23 mouse cellular contexts compared by ENCODE assay signal in the genomic region with DNA sequence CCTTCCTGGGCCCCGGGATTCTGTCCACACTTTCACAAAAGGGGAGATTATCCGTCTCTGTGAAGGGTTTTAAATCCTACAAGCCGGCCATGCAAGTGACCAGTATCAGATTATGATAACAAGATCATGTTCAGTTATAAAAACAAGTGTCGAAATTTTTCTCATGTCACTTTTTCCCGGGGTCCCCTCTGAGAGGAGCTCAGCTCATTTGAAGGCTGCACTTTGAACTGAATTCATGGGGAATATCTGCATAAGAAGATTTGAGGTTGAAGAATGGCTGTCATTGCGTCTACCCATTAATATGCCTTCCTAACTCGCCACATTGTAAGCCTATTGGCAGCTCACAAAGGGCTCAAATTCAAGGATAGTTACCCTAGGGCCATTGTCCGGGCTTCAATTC.
DNase-seq lines count a peak whose midpoint lies in the region; ATAC-seq and TF ChIP-seq lines count a peak whose summit lies in the region.
"Had no signal": no experiment of that assay in that cellular context is flagged by ENCODE, and none has a peak within 500 bp of the region (broad histone marks: within the 10 kb centered on the region; RNA-seq: fewer than 3 reads in every experiment).

No protein-coding gene starts in this region.

- peak overlapping the region; percentile 18 for H3K4me3 ChIP-seq in midbrain, embryonic 10.5 days
- H3K4me3 ChIP-seq in midbrain, postnatal 0 days (ENCODE audit: low read depth, low read length), result no peak overlapping the region
- H3K4me3 ChIP-seq in midbrain, embryonic 12.5 days, result no peak overlapping the region
- H3K4me3 ChIP-seq in midbrain, embryonic 15.5 days, result no peak overlapping the region
- H3K4me3 ChIP-seq in midbrain, embryonic 14.5 days (replicated peaks; ENCODE audit: low read depth, low read length), result no peak overlapping the region
- H3K4me3 ChIP-seq: embryonic facial prominence, embryonic 10.5 days; embryonic facial prominence, embryonic 12.5 days; forebrain, embryonic 13.5 days; forebrain, embryonic 15.5 days had no signal

- no peaks in the 10 kb centered on the region; the same call in 1 of the 2 replicates for H3K36me3 ChIP-seq in midbrain, embryonic 10.5 days
- H3K36me3 ChIP-seq in midbrain, postnatal 0 days (ENCODE audit: insufficient read depth, low read length), result no peaks in the 10 kb centered on the region
- no peaks in the 10 kb centered on the region for H3K36me3 ChIP-seq in midbrain, embryonic 12.5 days
- no peaks in the 10 kb centered on the region for H3K36me3 ChIP-seq in midbrain, embryonic 15.5 days (replicated peaks)
- H3K36me3 ChIP-seq in midbrain, embryonic 14.5 days (ENCODE audit: control insufficient read depth, insufficient read depth, low read length), result no peaks in the 10 kb centered on the region
- H3K36me3 ChIP-seq: embryonic facial prominence, embryonic 10.5 days; embryonic facial prominence, embryonic 12.5 days; forebrain, embryonic 15.5 days; G1E had no signal

- no peak for TF ChIP-seq CTCF in midbrain, postnatal 0 days (IDR thresholded peaks at IDR 0.05)
- TF ChIP-seq CTCF in brain, embryonic 14.5 days (IDR thresholded peaks at IDR 0.05; ENCODE audit: borderline replicate concordance, extremely low read depth, insufficient read depth, insufficient read length), result no peak

- ATAC-seq in midbrain, postnatal 0 days (ENCODE audit: low FRiP score), result no peak
- peak; percentile 44 for ATAC-seq in midbrain, embryonic 12.5 days (ENCODE audit: low FRiP score, low read depth)
- ATAC-seq in midbrain, embryonic 15.5 days (replicated peaks), result no peak
- peak; percentile 11; the same call in 1 of the 2 replicates for ATAC-seq in midbrain, embryonic 14.5 days (ENCODE audit: low FRiP score, low TSS enrichment)
- ATAC-seq: CD4-positive, CD25-positive, alpha-beta regulatory T cell, adult 4 months; forebrain, embryonic 13.5 days; forebrain, embryonic 15.5 days had no signal

- H3K9ac ChIP-seq in midbrain, postnatal 0 days (replicated peaks; ENCODE audit: low read length, poor library complexity, severe bottlenecking), result no peak overlapping the region
- H3K9ac ChIP-seq in midbrain, embryonic 12.5 days (replicated peaks), result no peak overlapping the region
- H3K9ac ChIP-seq in midbrain, embryonic 15.5 days, result no peak overlapping the region
- H3K9ac ChIP-seq in midbrain, embryonic 14.5 days (replicated peaks; ENCODE audit: low read length), result no peak overlapping the region
- H3K9ac ChIP-seq: embryonic facial prominence, embryonic 12.5 days; forebrain, embryonic 13.5 days; forebrain, embryonic 15.5 days had no signal

- peaks cover 11% of the 10 kb centered on the region for H3K9me3 ChIP-seq in midbrain, embryonic 10.5 days (replicated peaks)
- H3K9me3 ChIP-seq in midbrain, postnatal 0 days (ENCODE audit: low read length), result no peaks in the 10 kb centered on the region
- peaks cover 8% of the 10 kb centered on the region for H3K9me3 ChIP-seq in midbrain, embryonic 12.5 days
- H3K9me3 ChIP-seq in midbrain, embryonic 15.5 days, result no peaks in the 10 kb centered on the region
- peaks cover 10% of the 10 kb centered on the region; the same call in 1 of the 2 replicates for H3K9me3 ChIP-seq in midbrain, embryonic 14.5 days (ENCODE audit: control insufficient read depth, low read length)
- H3K9me3 ChIP-seq: forebrain, embryonic 13.5 days; forebrain, embryonic 15.5 days had no signal

- H3K27ac ChIP-seq in midbrain, embryonic 10.5 days (replicated peaks), result peak overlapping the region; percentile 77
- H3K27ac ChIP-seq in midbrain, postnatal 0 days (ENCODE audit: low read depth, low read length), result no peak overlapping the region
- H3K27ac ChIP-seq in midbrain, embryonic 12.5 days (replicated peaks), result peak overlapping the region; percentile 61
- no peak overlapping the region for H3K27ac ChIP-seq in midbrain, embryonic 15.5 days
- H3K27ac ChIP-seq in midbrain, embryonic 14.5 days (replicated peaks; ENCODE audit: low read depth, low read length), result no peak overlapping the region
- H3K27ac ChIP-seq: embryonic facial prominence, embryonic 10.5 days; embryonic facial prominence, embryonic 12.5 days; forebrain, embryonic 13.5 days; forebrain, embryonic 15.5 days had no signal

- H3K27me3 ChIP-seq in midbrain, embryonic 10.5 days (ENCODE audit: low read depth, poor library complexity, severe bottlenecking), result peaks cover 69% of the 10 kb centered on the region
- H3K27me3 ChIP-seq in midbrain, postnatal 0 days (ENCODE audit: insufficient read depth, low read length), result no peaks in the 10 kb centered on the region
- H3K27me3 ChIP-seq in midbrain, embryonic 12.5 days, result peaks cover 53% of the 10 kb centered on the region
- H3K27me3 ChIP-seq in midbrain, embryonic 15.5 days (replicated peaks), result peaks cover 32% of the 10 kb centered on the region; the same call in 1 of the 2 replicates
- H3K27me3 ChIP-seq in midbrain, embryonic 14.5 days (ENCODE audit: control insufficient read depth, insufficient read depth, low read length), result peaks cover 18% of the 10 kb centered on the region
- H3K27me3 ChIP-seq: CH12.LX had no signal

- H3K4me1 ChIP-seq in midbrain, embryonic 10.5 days, result peaks cover 71% of the 10 kb centered on the region
- H3K4me1 ChIP-seq in midbrain, postnatal 0 days (ENCODE audit: insufficient read depth, low read length), result no peaks in the 10 kb centered on the region
- peaks cover 20% of the 10 kb centered on the region; the same call in 1 of the 2 replicates for H3K4me1 ChIP-seq in midbrain, embryonic 12.5 days
- 0 out of 2 replicates have a peak, but pooled peaks cover 4% of the 10 kb centered on the region for H3K4me1 ChIP-seq in midbrain, embryonic 15.5 days
- H3K4me1 ChIP-seq in midbrain, embryonic 14.5 days (ENCODE audit: control insufficient read depth, insufficient read depth, low read length), result peaks cover 15% of the 10 kb centered on the region
- H3K4me1 ChIP-seq: embryonic facial prominence, embryonic 12.5 days; forebrain, embryonic 13.5 days; forebrain, embryonic 15.5 days had no signal

- WGBS in midbrain, embryonic 10.5 days, result 32% methylated on average over 8 of the region's 8 CpGs
- 22% methylated on average over 8 of the region's 8 CpGs for WGBS in midbrain, postnatal 0 days
- 12% methylated on average over 8 of the region's 8 CpGs for WGBS in midbrain, embryonic 12.5 days
- WGBS in midbrain, embryonic 15.5 days, result 21% methylated on average over 8 of the region's 8 CpGs
- WGBS in midbrain, embryonic 14.5 days, result 8% methylated on average over 8 of the region's 8 CpGs

- H3K4me2 ChIP-seq in midbrain, postnatal 0 days (ENCODE audit: low read depth, low read length, poor library complexity, severe bottlenecking), result no peak overlapping the region
- peak overlapping the region; percentile 25 for H3K4me2 ChIP-seq in midbrain, embryonic 12.5 days (replicated peaks)
- no peak overlapping the region for H3K4me2 ChIP-seq in midbrain, embryonic 15.5 days
- H3K4me2 ChIP-seq in midbrain, embryonic 14.5 days (ENCODE audit: low read length), result peak overlapping the region; percentile 8; the same call in 1 of the 2 replicates
- H3K4me2 ChIP-seq: embryonic facial prominence, embryonic 12.5 days; forebrain, embryonic 13.5 days; forebrain, embryonic 15.5 days had no signal

- DNase-seq in midbrain, embryonic 10.5 days (ENCODE audit: low spot score), result peak; percentile 63
- DNase-seq in midbrain, postnatal 0 days (ENCODE audit: low spot score), result no peak
- peak; percentile 65 for DNase-seq in brain, embryonic 14.5 days (ENCODE audit: low read depth)
- DNase-seq in midbrain, embryonic 14.5 days, result peak; percentile 57
- no peak for DNase-seq in urinary bladder, postnatal 25 days (ENCODE audit: low spot score)
- DNase-seq: adrenal gland, adult 2 months; adrenal gland, postnatal 10 days; adrenal gland, postnatal 25 days; B cell, adult 2 months; cerebellum, adult 11-12 months; cerebellum, adult 2 months; cerebellum, adult 9-10 months; cerebellum, postnatal 10 days; cerebellum, postnatal 25 days had no signal

- no peak for TF ChIP-seq POLR2A in brain, embryonic 14.5 days (IDR thresholded peaks at IDR 0.05; ENCODE audit: borderline replicate concordance, extremely low read depth, insufficient read depth, insufficient read length, poor library complexity, severe bottlenecking)

Comparison
In these comparisons a context has a peak if more than half of its experiments do, and no peak if none do; other contexts are left out.
1. DNase-seq: peak in midbrain, embryonic 10.5 days (single experiment), brain, embryonic 14.5 days (single experiment) and midbrain, embryonic 14.5 days (single experiment); none in midbrain, postnatal 0 days (single experiment) and urinary bladder, postnatal 25 days (single experiment).
2. H3K27ac ChIP-seq: peak in midbrain, embryonic 10.5 days (single experiment) and midbrain, embryonic 12.5 days (single experiment); none in midbrain, postnatal 0 days (single experiment), midbrain, embryonic 15.5 days (single experiment) and midbrain, embryonic 14.5 days (single experiment).
3. ATAC-seq: peak in midbrain, embryonic 12.5 days (single experiment) and midbrain, embryonic 14.5 days (single experiment); none in midbrain, postnatal 0 days (single experiment) and midbrain, embryonic 15.5 days (single experiment).
4. H3K4me2 ChIP-seq: peak in midbrain, embryonic 12.5 days (single experiment) and midbrain, embryonic 14.5 days (single experiment); none in midbrain, postnatal 0 days (single experiment) and midbrain, embryonic 15.5 days (single experiment).